Mouse (Mus musculus): ENCODE measurements around the gene Nol9. TPM values are rescaled to one million over a fixed set of nuclear protein-coding genes. Genes with fewer than 3 reads are reported as not detected.

Nol9 gene
- polyA plus RNA-seq, 2 experiments, result 9.8 to 11.5 TPM

GRCm38 (mm10) chr4:152073715-152074114 is 34.6 kb downstream of the Nol9 start:
- no peak for TF ChIP-seq CTCF (IDR thresholded peaks at IDR 0.05; ENCODE audit: low read depth)
- TF ChIP-seq EP300 (IDR thresholded peaks at IDR 0.05; ENCODE audit: low read depth), result no peak
- no peaks in the 10 kb centered on the region for H3K27me3 ChIP-seq (ENCODE audit: control insufficient read depth, insufficient read depth, low read length)
- H3K4me2 ChIP-seq (ENCODE audit: low read depth), result no peak overlapping the region
- no peaks in the 10 kb centered on the region for H3K4me1 ChIP-seq (replicated peaks; ENCODE audit: control insufficient read depth in 2 of 2, insufficient read depth in 2 of 2, low read length in 1 of 2)
- H3K9ac ChIP-seq (replicated peaks), result no peak overlapping the region
- no peaks in the 10 kb centered on the region for H3K36me3 ChIP-seq (replicated peaks; ENCODE audit: control insufficient read depth, insufficient read depth, low read depth)
- DNase-seq (ENCODE audit: low read depth in 3 of 3, low spot score in 3 of 3), result no peak
- 63% methylated on average over 6 of the region's 6 CpGs for WGBS (ENCODE audit: insufficient replicate concordance)
- no peak overlapping the region for H3K27ac ChIP-seq
- no peaks in the 10 kb centered on the region for H3K9me3 ChIP-seq (ENCODE audit: control insufficient read depth, low read length)
- no peak for ATAC-seq (ENCODE audit: insufficient read depth)
- H3K4me3 ChIP-seq (ENCODE audit: insufficient read depth in 1 of 2, low read depth in 2 of 2, low read length in 2 of 2), result no peak overlapping the region

GRCm38 (mm10) chr4:152074548-152074947 is 35.4 kb downstream of the Nol9 start:
- no peak for DNase-seq (ENCODE audit: low read depth in 3 of 3, low spot score in 3 of 3)
- TF ChIP-seq EP300 (IDR thresholded peaks at IDR 0.05; ENCODE audit: low read depth) (no peak), CTCF (IDR thresholded peaks at IDR 0.05; ENCODE audit: low read depth) (peak; percentile 57)
- Histone ChIP-seq H3K36me3 (replicated peaks; ENCODE audit: control insufficient read depth, insufficient read depth, low read depth) (no peaks in the 10 kb centered on the region), H3K4me2 (ENCODE audit: low read depth) (no peak overlapping the region), H3K27me3 (ENCODE audit: control insufficient read depth, insufficient read depth, low read length) (no peaks in the 10 kb centered on the region), H3K9ac (replicated peaks) (no peak overlapping the region), H3K27ac (no peak overlapping the region), H3K9me3 (ENCODE audit: control insufficient read depth, low read length) (no peaks in the 10 kb centered on the region), H3K4me1 (replicated peaks; ENCODE audit: control insufficient read depth in 2 of 2, insufficient read depth in 2 of 2, low read length in 1 of 2) (no peaks in the 10 kb centered on the region), H3K4me3 (ENCODE audit: insufficient read depth in 1 of 2, low read depth in 2 of 2, low read length in 2 of 2) (no peak overlapping the region)
- ATAC-seq (ENCODE audit: insufficient read depth), result no peak
- 79% methylated on average over 9 of the region's 9 CpGs for WGBS (ENCODE audit: insufficient replicate concordance)

- WGBS (ENCODE audit: insufficient replicate concordance), result 80% methylated on average over 9 of the region's 9 CpGs
- H3K4me3 ChIP-seq (ENCODE audit: insufficient read depth in 1 of 2, low read depth in 2 of 2, low read length in 2 of 2), result no peak overlapping the region
- ATAC-seq (ENCODE audit: insufficient read depth) (no peak), DNase-seq (ENCODE audit: low read depth in 3 of 3, low spot score in 3 of 3) (no peak)
- H3K9me3 ChIP-seq (ENCODE audit: control insufficient read depth, low read length), result no peaks in the 10 kb centered on the region
- no peak overlapping the region for H3K4me2 ChIP-seq (ENCODE audit: low read depth)
- no peaks in the 10 kb centered on the region for H3K27me3 ChIP-seq (ENCODE audit: control insufficient read depth, insufficient read depth, low read length)
- no peak overlapping the region for H3K9ac ChIP-seq (replicated peaks)
- no peak for TF ChIP-seq EP300 (IDR thresholded peaks at IDR 0.05; ENCODE audit: low read depth)
- TF ChIP-seq CTCF (IDR thresholded peaks at IDR 0.05; ENCODE audit: low read depth), result no peak
- H3K27ac ChIP-seq, result no peak overlapping the region
- no peaks in the 10 kb centered on the region for H3K36me3 ChIP-seq (replicated peaks; ENCODE audit: control insufficient read depth, insufficient read depth, low read depth)
- H3K4me1 ChIP-seq (replicated peaks; ENCODE audit: control insufficient read depth in 2 of 2, insufficient read depth in 2 of 2, low read length in 1 of 2), result no peaks in the 10 kb centered on the region
These were observed 38.1 kb downstream of the Nol9 start for GRCm38 (mm10) chr4:152077191-152077590.

- no peaks in the 10 kb centered on the region for H3K36me3 ChIP-seq (replicated peaks; ENCODE audit: control insufficient read depth, insufficient read depth, low read depth)
- H3K9ac ChIP-seq (replicated peaks), result no peak overlapping the region
- no peak overlapping the region for H3K4me3 ChIP-seq (ENCODE audit: insufficient read depth in 1 of 2, low read depth in 2 of 2, low read length in 2 of 2)
- no peak for DNase-seq (ENCODE audit: low read depth in 3 of 3, low spot score in 3 of 3)
- no peaks in the 10 kb centered on the region for H3K9me3 ChIP-seq (ENCODE audit: control insufficient read depth, low read length)
- WGBS (ENCODE audit: insufficient replicate concordance), result 56% methylated on average over 10 of the region's 10 CpGs
- no peaks in the 10 kb centered on the region for H3K4me1 ChIP-seq (replicated peaks; ENCODE audit: control insufficient read depth in 2 of 2, insufficient read depth in 2 of 2, low read length in 1 of 2)
- no peak overlapping the region for H3K27ac ChIP-seq
- H3K27me3 ChIP-seq (ENCODE audit: control insufficient read depth, insufficient read depth, low read length), result no peaks in the 10 kb centered on the region
- TF ChIP-seq CTCF (IDR thresholded peaks at IDR 0.05; ENCODE audit: low read depth) (no peak), EP300 (IDR thresholded peaks at IDR 0.05; ENCODE audit: low read depth) (no peak)
- ATAC-seq (ENCODE audit: insufficient read depth), result no peak
- no peak overlapping the region for H3K4me2 ChIP-seq (ENCODE audit: low read depth)
These were observed 39.0 kb downstream of the Nol9 start for GRCm38 (mm10) chr4:152078105-152078530.

- Histone ChIP-seq H3K27me3 (ENCODE audit: control insufficient read depth, insufficient read depth, low read length) (no peaks in the 10 kb centered on the region), H3K9ac (replicated peaks) (no peak overlapping the region), H3K4me1 (replicated peaks; ENCODE audit: control insufficient read depth in 2 of 2, insufficient read depth in 2 of 2, low read length in 1 of 2) (no peaks in the 10 kb centered on the region), H3K9me3 (ENCODE audit: control insufficient read depth, low read length) (no peaks in the 10 kb centered on the region), H3K27ac (no peak overlapping the region), H3K36me3 (replicated peaks; ENCODE audit: control insufficient read depth, insufficient read depth, low read depth) (no peaks in the 10 kb centered on the region), H3K4me3 (ENCODE audit: insufficient read depth in 1 of 2, low read depth in 2 of 2, low read length in 2 of 2) (no peak overlapping the region), H3K4me2 (ENCODE audit: low read depth) (no peak overlapping the region)
- TF ChIP-seq CTCF (IDR thresholded peaks at IDR 0.05; ENCODE audit: low read depth) (peak; percentile 36; the same call in 1 of the 2 replicates), EP300 (IDR thresholded peaks at IDR 0.05; ENCODE audit: low read depth) (no peak)
- ATAC-seq (ENCODE audit: insufficient read depth) (no peak), DNase-seq (ENCODE audit: low read depth in 3 of 3, low spot score in 3 of 3) (no peak)
- 74% methylated on average over 3 of the region's 3 CpGs for WGBS (ENCODE audit: insufficient replicate concordance)
These were observed 40.1 kb downstream of the Nol9 start for GRCm38 (mm10) chr4:152079261-152079660.
